Mouse (Mus musculus) ES-Bruce4 (cell line): ENCODE data around the gene Ube4b.

Source experiments
- CTCF ChIP-seq: IDR thresholded peaks from one replicate; pipeline ENCODE4 v1.8.1; 2011; ENCODE audit warnings: low read depth, low read length
- EP300 ChIP-seq: IDR thresholded peaks from 2 replicates; pipeline ENCODE4 v1.6.1; 2011; ENCODE audit warnings: low read depth, low read length; ENCODE audit not compliant: insufficient read depth
- POLR2A ChIP-seq: IDR thresholded peaks from one replicate; pipeline ENCODE4 v1.8.1; 2011; ENCODE audit warnings: low read length; ENCODE audit not compliant: insufficient read depth

- no peak for TF ChIP-seq POLR2A
- no peak for TF ChIP-seq EP300
- no peak for TF ChIP-seq CTCF
Measured at GRCm38 (mm10) chr4:149337353-149337752, 89.2 kb downstream of the Ube4b start.
